Mouse (Mus musculus) spleen, postnatal 10 days (tissue): Measurements from ENCODE around the gene Hivep1.

Source experiments
- DNase-seq, 2 experiments: peaks; one replicate each; pipeline ENCODE4 v3.0.0; 2021 to 2022; ENCODE audit warnings: low spot score in 2 of 2

Hivep1 gene

DNA sequence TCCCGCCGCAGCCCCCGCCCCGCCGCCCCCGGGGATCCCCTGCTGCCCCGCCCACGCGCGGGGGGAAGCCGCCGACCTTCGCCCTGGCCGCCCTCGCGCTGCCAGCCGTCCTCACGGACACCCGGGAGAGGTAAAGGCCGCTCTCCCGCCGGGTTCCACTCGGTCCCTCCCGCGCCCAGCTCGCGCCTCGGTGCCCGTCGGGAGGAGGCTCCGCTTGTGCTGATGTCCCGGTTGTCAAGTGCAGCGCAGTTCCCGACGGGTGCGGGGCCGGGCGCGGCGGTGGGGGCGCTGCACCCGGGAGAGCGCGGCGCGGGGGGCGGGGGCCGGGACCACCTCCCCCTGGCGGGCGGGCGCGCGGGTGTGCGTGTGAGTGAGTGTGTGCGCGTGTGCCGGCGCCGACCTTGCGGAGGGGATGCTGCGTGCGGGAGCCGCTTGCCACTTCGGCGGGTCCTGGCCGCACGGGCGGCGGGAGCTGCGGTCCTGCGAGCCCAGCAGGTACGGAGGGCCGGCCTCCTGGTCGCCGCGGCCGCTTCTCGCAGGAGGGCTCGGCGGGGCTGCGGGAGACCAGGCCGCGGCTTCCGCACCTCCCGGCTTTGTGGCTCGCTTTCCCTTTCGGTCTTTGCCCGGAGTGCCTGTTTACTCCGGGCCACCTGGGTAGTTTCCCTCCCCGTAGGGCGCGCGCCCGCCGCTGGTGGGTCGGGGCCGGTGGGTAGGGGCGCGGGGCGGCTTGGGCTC is at the start of gene Hivep1:
Hivep1 (plus strand) TSS at position 61 of the 735 bp plus-strand sequence.
- DNase-seq = peak; percentile 65 to 74

DNA sequence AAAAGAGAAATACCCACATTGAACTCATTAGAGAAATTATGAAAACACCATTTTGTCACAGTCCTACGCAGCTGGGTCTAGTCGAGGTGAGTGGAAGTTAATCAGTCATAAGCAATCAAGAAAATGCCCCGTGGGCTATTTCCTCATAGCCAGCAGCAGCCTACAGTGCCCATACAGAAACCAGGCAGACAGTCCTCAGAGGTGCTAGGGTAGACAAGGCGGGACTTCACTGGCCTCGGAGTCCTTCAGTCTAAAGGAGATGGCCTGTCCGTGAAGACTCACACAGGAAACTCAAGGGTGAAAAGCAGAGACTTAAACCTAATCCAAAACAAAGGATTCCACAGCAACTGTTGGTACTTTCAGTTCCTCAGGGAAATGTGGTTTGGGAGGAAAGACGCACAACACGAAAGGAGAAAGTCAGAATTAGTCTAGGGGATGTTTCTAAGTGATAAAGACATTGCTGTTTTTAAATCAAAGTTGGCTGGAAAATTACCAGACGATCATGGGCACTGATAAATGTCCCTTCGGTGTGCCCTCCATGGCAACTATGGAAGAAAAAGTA is 36.3 kb upstream of the Hivep1 start:
- no peak for DNase-seq

DNA sequence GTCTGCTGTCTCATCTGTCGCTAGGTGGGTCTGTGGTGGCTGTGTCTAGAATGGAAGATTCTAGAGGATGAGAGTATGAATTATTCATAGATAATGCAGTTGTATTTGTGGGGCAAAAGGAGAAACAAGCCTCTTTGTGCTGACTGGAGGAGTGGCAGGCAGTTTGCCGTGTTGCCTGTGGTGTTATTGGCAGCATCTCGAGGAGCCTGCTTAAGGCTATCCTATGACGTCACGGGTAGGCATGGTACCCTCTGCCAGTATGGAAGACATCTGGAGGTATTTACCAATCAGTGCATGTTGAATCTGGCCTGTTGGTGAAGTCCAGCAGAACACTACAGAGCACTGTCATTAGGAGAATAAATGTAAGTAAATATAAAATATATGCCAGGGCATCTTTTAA is 35.6 kb upstream of the Hivep1 start:
- DNase-seq = no peak

DNA sequence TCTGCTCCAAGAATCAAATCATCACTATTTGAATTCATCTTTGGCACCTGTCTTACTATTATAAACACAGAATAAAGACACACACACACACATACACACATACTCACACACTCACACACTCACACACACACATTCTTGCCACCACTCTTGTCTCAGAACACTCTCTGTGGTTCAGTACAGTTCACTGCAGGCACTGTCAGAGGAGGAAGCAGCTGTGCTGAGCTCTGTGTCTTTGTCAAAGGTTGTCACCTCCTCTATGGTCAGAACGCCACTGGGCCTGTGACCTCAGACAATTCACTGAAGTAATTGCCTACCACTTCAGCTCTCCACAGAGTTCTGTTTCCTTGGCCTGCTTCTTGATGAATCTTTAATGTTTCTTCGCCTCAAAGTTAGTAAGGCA is 33.5 kb upstream of the Hivep1 start:
- no peak for DNase-seq

DNA sequence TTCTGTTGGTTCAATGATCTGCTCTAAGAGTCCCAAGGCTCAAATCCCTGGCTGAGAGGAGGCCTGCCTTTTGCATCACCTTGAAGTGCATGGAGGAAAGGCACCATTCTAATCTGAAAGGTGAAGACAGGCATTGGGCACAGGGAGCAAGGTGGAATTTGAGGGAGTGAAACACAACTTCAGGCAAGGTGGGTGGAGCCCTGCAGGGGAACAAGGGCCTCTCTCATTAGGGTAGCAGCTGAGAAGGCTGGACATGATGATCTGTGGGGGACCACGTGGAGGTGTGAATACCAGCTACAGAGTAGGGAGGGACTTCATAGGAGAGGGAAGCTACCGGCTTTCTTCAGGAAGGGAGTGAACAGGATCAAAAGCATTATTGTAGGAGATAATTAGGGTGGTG is 10.6 kb upstream of the Hivep1 start:
- no peak for DNase-seq

DNA sequence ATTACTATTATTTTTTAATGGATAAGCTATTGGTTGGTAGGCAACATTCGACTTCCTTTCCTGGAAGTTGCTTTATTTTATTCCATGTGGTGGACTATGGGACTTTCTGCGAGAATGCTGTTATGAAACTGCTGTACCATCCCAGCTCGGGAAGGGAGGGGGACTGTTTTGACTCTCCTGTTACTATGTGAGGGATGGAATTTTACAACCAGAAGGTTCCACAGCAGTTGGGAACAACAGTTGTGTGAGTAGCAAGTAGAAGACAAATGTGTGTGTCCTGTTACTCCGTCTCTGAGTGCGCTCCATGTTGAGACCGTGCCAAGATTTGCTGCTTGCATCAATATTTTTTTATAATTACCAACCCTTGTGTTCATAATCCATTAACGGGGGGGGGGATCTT is 8.4 kb upstream of the Hivep1 start:
- no peak for DNase-seq

DNA sequence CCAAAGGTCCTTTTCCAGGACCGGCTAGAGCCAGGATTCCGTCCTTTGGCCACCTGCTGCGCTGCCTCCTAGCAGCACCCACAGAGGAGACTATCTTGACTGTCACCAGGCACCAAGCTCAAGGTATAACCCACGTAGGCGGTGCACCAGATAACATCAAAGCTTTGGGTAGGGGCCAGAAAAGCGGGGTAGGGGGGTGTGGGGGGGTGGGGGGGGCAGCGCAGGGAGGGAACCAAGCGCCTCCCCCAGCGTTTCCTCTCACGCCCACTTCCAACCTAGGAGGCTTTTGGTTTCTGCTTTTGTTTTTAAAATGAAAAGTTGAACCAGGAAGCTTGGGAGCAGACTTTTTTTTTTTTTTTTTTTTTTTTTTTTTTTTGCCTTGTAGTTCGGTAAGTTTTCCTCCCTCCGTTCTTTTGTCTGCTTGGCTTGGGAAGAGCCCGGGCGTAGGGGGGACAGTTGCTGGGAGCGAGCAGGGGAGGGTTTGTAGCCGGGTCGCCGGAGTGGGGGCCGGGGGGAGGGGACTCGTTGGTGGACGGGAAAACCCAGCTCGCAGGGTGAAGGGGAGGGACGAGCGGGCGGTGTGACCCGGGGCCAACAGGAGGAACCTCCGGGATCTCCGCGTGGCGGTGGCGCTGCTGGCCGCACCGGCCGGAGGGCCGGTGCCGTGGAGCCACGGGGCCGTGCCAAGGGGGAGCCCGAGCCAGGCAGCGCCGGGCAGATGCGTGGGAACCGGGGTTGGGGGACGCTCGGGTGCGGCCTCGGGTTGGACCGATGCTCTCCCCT is 2.6 kb upstream of the Hivep1 start:
- DNase-seq = peak; percentile 53 to 64

DNA sequence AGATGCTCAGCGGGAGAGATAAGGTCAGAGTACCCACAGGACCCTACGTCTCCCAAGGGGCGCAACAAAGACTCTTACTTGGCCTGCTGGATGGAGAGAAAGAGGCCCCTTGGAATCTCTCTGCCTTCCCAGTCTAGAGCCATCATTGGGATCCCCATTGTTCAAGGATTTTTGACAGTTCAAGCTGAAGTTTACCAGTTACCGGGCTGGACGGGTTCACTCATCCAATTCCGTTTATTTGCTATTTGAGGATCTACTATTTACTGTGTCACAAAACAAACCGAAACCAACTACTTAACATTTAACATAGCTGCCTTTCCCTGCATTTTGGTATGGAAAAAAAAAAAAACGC is 2.1 kb upstream of the Hivep1 start:
- DNase-seq = no peak

DNA sequence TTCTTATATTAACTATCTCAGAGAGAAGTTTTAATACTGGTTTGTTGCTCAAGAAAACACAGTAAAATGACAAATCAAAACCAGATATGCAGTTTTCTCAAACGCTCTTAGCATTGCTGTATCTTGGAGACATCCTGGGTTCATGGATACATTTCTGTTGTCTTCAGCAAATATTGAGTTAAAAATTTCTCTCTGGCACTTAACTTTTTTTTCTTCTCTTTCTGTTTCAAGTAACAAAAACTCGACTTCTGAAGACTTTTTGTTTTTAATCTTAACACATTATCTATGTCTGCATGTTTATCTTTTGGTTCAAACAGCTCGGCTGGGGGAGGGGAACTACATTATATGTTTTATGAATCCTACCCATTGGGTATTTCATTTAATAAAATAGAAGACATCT is 1.7 kb upstream of the Hivep1 start:
- no peak for DNase-seq

DNA sequence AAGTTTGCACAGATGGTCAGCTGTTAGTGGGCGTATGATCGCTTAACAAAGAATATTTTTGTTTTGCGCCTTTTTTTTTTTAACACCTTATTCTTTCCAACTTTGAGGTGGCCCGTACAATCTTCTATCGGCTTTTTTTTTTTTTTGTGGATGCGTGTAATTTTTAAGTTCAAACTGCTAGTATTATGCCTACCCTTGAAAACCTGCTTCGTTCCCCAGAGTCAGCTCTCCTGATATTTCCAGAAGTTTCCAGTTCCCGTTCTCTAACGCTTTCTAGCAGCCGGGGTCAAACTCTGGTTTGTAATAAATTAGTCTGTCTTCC is 980 bp upstream of the Hivep1 start:
- no peak for DNase-seq

DNA sequence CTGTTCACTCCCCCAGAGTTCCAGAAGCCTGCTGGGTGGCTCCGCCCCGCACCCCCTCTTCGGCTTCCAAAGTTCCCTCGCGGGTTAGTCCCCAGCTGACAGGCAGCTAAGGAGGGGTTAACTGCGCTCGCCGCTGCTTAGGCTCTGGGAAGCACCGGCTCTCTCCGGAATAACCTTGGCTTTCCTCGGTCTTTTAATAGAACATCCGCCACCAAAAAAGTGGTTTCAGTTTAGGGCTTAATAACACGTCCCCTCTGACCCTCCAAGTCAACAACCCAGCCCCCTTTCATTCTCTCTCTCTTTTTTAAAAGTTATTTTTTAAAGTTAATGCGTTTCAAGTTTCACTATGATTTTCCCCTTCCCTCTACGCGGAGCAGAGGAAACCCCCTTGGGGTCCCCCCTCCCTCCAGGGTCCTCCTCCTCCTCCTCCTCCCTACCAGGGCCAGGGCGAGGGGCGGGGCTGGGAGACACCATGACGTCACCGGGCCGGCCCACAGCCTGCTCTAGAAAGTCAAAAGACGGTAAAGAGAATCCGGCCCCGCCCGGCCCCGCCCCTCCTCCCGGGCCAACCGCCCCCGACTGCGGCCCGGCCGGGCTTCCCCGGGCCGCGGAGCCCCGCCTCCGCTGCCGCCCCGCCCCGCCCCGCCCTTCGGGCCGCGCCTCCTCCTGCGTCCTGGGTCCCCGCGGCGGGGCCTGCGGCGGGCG is 467 bp upstream of the Hivep1 start:
- peak; percentile 93 to 97 for DNase-seq

DNA sequence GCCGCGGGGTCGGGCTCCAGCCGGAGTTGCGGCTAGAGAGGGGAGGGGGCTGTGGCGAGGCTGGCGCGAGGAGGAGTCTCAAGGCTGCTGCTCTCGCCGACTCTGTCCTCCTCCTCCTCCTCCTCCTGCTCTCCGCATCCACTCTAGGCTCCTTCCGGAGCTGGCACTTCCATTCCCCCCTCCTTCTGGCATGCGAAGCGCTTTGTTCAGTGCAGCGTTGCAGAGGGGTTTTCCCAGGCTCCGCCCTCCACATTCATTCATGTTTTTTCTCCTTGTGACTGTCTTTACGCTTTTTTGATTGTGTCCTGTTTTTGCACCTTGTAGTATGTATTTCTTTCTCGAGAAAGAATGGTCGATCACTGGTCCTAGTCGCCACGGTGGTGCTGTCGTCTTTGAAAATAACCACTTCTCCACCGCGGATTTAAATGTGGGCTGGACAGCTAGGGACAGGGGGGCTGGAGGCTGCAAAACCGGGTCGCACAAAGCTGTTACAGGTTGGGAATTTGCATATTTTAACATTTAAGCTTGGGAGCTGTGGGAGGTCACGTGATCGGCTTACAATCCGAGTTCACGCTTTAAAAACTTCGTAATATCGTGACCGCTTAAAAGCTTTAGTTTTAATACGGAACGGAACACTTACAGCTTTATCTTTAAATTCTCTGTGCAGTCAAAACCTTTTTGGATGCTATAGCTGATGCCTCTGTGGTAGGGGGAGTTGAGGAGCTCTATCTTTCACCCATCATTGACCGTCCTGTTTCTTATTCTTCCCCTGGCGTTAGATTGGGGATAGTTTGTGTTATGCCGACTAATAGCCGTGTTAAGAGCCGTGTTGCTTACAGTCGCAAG is 1.1 kb downstream of the Hivep1 start:
- DNase-seq = peak; percentile 40 to 79

DNA sequence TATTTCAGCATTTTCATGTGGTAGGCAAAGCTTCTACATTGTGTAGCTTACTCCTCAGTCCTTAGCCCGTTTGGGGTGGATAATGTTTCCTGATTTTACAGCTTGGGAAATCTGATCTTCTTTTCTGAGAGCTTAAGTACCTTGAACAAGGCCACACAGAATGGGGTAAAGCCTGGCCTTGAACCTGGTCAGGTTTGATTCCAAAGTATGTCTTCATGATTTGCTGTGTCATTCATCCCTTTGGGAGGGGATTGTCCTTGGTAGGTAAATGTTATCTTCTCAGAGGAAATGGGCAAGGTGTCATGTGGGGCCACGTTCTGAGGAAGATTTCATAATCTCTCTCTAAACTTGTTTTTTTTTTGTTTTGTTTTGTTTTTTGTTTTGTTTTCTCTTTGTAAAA is 1.8 kb downstream of the Hivep1 start:
- DNase-seq = no peak

DNA sequence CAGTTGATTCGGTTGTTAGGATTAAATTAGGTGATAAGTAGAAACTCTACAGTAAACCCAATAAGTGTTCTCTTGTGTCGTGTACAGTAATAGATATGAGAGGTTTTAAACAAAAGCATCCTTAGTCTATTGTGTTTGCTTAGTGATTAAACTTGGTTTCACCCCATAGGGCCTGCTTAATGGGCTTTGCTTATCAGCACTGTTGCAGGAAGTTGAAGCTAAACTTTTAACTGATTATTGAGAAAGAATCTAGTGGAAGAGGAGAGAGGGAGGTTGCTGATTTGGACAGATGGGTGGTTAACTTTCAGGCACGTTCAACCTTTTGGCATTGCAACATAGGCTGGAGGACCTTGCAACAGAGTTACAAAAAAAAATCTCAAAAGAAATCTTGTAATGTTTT is 2.3 kb downstream of the Hivep1 start:
- DNase-seq = no peak

DNA sequence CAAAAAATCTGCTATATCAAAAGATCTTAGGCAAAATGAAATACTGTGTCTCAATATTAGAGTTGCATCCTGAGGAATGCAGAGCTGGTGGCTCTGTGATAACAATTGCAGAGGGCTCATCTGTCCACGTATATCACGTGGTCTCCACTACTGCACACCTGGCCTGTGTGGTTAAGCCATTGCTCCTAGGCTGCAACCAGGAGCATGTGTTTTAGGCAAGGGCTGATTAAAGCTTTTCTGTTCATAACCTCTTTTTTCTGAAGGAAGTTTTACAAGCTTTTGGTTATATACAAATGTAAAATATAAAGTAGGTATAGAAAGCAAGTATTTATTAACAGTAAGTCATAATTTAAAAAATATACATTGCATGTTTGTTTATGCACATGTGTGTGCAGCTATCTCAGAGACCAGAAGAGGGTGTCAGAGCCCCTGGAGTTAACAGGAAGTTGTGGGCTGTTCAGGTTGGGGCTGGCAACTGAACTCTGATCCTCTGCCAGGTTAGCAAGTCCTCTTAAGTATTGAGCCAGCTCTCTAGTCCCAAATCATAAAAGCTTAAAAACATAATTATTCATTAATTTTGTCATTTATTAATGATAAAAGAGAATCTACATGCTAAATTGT is 5.0 kb downstream of the Hivep1 start:
- DNase-seq = no peak

DNA sequence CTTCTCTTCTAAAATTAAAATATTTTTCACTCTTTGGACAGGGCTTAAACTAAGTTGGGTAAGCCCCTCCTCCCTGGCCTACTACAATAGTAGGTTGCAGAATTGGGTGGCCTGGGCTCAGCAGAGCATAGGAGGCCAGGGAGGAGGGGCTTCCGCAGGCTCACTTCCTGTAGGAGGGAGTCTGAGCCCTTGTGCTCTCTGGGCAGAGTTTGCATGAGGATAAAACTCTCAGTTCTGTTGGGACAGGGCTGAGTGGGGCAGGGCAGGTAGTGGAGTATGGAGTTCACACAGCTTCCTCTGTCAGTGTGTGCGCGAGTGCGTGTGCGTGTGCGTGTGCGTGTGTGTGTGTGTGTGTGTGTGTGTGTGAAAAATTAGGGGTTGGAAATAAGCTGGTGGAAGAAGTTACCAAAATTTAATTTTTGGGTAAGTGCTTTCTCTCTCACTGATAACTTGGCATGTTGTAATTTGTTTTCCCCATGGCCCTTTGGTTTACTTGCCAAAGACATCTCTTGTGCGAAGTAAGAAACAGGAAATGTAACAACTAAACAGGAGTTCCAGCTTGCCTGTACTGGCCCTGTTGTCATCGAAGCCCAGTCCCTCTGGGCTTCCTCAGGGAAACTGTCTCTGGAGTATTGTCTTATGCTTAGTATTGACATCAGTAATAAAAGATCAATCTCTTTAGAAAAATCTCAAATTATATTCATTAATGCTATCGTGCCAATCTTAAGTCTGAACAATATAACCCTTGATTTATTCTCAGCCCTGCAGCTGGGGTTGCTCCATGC is 9.2 kb downstream of the Hivep1 start:
- peak in 1 of 2 experiments; percentile 61 for DNase-seq

DNA sequence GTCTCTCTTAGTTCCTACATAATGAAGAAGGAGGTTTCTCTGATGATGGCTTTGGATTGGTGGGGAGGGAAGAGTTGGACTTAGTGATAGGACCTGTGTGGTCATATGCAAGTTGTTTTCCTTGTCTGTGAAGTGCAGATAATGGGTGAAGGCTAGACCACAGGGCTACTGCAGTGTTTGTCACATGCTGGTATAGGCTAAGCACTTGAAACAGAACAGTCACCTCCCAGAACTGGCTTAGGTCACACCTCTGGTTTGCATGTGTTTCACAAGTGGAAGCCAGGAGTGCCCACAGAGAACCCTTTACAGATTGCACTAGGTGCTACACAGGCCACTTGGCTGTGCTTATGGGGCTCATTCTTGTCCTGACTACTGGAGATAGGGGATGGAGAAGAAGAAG is 12.4 kb downstream of the Hivep1 start:
- DNase-seq = no peak

DNA sequence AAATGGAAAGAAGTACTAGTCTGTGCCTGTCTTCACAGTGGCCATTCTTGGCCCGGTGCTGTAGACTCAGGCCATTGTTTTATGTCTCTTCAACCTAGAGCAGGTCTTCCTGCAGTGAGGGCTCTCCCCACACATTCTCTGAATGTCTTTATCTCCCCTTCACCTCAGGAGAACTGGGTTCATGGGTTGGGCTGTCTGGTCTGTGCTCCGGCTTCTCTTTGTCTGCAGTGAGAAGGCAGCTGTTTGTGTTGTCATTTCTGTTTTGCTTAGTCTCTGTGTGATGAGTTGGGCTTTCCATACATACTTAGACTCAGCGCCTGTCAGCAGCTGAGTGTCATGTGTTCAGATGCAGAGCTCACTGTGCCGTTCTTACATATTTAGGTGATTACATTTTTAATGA is 18.4 kb downstream of the Hivep1 start:
- DNase-seq = no peak

DNA sequence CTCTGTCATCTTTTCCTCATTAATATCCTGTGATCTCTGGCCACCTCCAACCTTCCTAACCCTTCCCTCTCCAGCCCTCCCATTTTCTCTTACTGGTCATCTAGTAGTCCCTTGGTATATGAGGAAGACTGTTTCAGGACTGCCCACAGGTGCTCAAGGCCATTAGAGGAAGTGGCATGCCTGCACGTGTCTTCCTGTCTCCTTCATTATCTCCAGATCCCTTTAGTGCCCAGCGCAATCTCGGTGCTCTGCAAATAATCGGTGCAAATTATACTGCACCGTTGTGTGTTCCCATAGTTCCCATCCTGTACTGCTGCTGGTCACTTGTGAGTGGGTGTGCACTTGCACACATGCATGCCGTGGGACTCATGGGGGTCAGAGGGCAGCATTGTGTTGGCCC is 19.2 kb downstream of the Hivep1 start:
- no peak for DNase-seq

DNA sequence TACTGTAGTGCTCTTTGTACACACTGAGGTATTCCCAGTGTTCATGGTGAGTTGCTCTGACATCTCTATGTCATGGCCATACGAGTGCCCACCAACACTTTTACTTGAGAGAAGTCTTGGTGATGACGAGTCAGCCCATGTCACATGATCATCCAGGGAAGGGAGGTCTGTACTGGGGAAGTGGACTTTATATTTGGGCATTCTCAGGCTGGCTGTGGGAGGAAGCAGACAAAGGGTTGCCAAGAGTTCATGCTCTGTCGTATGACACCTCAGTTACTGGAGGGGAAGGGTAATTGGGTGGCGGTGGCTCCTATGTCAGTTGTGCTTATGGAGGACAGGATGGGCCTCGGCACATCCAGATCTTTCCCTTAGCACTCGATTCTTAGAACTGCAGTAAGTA is 21.5 kb downstream of the Hivep1 start:
- no peak for DNase-seq

DNA sequence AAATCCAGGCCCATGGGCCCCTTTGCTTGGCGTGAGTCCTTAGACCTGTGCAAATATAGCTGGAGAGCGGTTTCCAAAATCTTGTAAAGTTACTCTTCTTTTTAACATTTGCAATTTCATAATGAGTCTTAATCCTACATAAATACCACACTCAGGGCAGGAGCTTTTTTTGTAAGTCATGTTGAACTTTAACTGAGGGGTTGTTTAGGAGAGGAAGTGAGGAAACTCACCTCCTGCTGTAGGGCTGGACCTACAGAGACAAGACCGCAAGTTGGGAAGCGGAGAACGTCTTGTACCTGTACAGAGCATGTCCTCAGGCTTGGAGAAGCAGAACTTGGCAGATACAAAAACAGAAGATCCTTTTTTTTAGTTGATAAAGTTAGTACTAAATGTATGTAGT is 23.7 kb downstream of the Hivep1 start:
- no peak for DNase-seq
